Mouse (Mus musculus) urinary bladder, postnatal 10 days (tissue): ENCODE results near the gene Cage1.

Experiments used
- DNase-seq: peaks from one replicate; pipeline ENCODE4 v3.0.0; 2022; ENCODE audit warnings: low spot score

The Cage1 gene

DNA sequence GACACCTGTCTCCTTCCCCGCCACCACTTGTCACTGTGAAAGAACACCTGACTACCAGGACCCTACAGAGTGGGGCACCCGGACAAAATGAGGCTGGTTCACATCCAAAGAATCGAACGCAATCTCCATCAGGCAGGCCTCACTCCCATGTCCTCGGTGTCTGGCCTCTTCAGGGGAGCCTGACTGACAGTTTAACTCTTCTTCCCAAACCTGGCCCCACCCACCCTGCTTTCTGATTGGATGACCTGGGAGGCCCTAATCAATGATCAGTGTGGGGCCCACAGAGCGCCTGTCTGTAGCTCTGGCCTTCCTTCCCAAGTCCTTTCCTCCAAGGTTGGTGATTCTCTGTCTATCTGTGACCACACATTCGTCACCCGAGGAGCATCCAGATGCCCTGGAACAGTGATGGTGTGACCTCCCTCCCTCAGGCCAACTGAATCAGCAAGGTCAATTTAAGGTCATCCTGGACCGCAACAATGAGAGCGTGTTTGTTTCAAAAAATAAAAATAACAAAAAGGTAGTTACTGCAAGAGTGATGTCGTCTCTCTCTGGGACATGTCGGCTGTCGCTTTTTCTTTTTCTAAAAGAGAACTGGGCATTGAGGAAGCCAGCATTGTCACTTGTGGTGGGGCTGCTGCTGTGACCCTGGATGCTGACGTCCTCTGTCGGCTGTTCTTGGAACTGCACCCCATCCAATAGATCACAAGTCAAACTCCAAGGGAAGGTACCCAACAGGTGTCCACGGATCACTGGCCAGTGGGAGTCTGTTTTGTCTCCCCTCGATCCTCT is 71.5 kb downstream of the Cage1 start:
- DNase-seq = no peak

DNA sequence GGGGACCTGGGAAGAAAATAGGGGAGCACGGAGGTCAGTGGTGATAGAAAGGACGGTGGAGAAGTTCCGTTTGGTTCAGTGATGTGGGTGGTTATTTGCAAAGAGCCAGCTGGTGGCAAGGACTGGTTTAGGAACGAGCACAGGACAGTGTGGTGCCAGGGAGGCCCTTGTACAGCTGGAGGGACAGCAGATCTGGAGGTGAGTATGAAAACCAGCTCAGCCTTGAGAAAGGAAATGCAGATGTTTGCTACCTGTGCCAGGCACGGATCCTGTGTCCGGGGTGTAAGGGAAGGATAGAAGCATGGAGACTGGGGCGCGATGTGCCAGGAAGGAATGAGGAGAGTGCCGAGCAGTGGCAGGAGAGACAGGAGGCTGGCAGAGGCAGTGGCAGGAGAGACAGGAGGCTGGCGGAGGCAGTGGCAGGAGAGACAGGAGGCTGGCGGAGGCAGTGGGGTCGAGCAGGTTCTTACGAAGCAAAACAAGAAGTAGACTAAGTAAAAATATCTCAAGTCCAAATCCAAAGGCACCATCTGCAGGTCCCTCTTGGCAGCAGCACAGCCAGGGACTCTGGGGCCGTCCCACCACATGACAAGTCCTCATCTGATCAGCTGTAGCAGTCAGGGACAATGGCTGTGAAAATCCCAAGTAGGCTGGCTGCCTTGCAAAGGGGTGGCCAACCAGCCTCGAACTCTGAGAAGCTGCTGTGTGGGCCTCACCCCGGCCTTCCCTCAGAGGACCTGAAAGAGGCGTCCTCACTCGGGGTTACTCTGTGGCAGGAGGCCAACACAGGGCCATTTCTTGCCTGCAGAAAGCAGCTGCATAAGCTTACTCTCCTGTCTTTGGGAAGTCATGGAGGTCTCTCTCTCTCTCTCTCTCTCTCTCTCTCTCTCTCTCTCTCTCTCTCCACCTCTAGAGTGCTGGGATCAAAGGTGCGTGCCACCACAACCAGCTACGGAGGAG is 72.5 kb downstream of the Cage1 start:
- DNase-seq = no peak

DNA sequence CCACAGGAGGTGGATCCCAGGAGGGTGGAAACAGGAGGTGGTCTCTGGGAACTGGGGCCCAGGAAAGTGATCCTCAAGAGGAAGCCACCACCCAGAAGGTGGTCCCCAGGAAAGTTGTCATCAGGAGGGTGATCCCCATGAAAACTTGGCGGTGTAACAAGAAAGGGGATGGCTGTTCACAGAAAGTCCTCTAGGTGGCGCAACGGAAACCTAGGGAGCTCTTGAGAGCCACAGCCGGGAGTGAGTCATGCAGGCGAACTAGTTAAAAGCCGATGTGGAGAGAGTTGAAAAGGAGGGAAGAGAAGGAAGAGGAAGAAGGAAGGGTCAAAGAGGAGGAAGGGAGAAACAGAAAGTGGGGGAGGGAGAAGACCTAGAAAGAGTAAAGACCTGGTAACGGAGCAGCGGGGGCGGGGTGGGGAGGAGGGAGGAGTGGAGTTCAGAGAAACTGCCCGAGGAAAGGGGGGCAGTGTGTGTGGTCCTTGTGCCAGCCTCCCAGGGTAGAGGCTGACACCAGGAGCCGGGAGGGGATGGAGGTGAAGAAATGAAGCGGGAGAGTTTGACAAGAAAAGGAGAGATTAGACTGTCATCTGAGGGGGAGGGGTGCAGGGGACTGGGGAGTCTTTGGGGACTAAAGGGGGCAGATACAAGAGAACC is 73.4 kb downstream of the Cage1 start:
- DNase-seq = no peak

DNA sequence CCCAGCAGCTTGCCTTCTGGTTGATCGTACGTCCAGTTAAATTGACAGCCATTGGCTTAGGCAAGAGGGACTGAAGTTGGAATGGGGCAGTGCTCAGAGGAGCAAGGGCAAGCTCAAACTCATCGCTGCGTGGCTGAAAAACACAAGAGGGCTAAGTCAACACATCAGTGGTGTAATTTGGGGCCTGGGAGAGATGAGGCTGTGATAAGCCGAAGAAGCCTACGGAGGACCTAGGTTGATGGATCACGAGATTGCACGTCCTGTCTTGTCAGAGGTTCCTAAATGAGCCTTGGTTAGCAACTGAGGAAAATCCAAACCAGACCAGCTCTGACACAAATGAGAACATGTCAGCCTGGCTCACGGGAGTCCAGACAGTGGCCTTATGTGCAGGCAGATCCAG is 74.3 kb downstream of the Cage1 start:
- no peak for DNase-seq

DNA sequence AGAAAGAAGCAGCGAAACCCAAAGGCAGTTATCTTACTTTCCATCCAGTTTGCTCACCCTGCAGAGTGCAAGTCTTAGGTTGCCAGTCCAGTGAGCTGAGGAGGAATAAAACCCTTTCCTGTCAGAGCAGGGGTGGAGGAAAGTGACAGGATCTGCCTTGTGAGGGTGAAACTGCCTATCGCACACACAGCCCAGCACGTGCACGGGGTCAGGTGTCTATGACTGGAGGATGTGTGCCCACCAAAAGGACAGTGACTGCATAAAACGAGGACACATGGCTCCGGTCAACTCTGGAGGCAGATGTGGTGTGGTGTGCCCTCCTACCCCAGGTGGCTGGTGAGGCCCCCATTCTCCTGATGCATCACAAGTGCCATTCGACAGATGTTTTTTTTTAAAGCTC is 76.9 kb downstream of the Cage1 start:
- DNase-seq = no peak

DNA sequence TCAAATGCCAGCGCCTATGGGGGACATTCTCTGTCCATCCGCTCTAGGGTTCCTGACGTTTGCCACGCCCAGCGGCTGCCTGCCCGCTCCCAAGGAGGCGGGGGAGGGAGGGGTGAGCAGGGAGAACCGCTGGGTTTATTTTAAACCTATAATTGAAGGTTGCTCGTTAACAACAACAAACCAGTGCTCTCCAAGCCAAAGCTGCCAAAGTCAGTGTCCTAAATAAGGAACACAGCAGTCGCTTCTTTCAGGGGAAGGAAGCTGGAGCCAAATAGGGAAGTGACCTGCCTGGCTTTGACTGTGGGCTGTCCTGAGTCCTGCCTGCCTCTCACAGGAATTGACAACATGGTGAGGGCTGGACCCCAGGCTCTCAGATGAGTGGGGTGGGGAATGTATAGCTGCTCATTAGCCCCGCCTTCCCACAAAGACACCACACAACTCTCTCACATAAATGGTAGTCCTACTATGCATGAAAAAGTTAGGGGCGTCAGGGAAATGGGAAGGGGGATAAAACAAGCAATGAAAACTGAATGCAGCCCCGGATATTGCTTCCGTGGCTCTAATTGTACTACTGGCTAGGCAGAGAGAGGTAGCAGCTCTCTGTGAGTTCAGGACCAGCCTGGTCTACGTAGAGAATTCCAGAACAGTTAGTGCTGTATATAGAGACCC is 77.5 kb downstream of the Cage1 start:
- DNase-seq = no peak

DNA sequence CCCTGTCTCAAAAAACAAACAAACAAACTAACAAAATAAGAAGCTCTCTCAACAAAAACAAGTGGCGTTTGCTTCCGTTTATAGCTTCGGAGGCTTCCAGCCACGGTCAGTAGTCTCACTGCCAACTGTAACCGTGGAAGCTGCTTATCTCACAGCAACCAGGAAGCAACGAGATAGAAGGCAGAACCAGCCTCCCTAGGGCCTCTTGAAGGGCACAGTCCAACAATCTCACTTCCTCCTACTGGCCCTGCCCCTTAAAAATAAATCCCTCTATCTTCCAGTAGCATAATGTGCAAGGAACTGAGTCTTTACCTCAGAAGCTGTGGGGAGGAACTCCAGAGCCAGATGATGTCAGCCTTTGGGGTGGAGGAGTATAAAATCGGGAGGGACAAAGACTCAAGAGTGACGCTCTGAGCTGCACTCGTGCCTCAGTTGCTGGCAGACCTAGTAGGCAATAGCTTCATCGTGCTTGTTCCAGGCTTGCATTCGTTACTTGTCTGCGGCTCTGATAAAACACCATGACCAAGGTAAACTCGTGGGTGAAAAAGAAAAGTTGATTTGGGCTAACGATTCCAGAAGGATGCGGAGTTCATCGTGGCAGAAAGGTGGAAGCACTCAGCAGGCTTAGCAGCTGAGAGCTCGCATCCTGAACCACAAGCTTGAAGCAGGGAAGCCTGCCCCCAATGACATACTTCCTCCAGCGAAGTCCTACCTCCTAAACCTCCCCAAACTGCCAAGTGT is 78.2 kb downstream of the Cage1 start:
- no peak for DNase-seq
